ENCODE assay signal across 10 mouse cellular contexts in the genomic region with DNA sequence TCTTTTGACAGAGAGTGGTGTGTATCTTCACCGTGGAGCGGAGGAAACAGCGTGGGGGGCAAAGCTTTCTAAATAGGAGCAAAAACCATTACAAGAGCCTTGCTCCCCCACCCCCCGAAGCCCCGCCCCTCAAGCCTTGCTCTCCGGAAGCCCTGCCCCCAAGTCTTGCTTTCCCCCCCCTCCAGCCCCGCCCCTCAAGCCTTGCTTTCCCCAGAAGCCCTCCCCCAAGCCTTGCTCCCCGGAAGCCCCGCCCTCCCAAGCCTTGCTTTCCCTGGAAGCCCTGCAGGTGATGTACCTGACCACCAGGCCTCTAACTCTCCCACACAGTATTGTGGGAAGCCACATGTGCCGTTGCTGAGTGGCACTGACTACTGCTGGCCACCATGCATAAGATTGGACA.
"Had no signal": no experiment of that assay in that cellular context is flagged by ENCODE, and none has a peak within 500 bp of the region (broad histone marks: within the 10 kb centered on the region; RNA-seq: fewer than 3 reads in every experiment).

No protein-coding gene starts in this region.

- DNase-seq: liver, postnatal 0 days; lung, adult 2 months; lung, postnatal 14 days; lung, postnatal 36 days; right cerebral cortex, postnatal 25 days; right cerebral cortex, postnatal 4 days; spleen, adult 18-20 months; thymus, adult 18-20 months; thymus, postnatal 14 days; thymus, postnatal 36 days had no signal
